Mouse (Mus musculus) gastrocnemius, postnatal 14 days (tissue): ENCODE data around the gene Dmbt1. TPM values are rescaled to one million over a fixed set of nuclear protein-coding genes. Genes with fewer than 3 reads are reported as not detected.

Experiments
- DNase-seq: peaks from one replicate; pipeline ENCODE4 v3.0.0; 2021; ENCODE audit warnings: mixed read lengths
- intact Hi-C: fragments of 180-260 bp; cut with DNase I; formaldehyde crosslinking; loops from one replicate; pipeline ENCODE4 v1.15.1; 2025; ENCODE audit warnings: low total_unique reads
- total RNA-seq, 2 experiments: library from RNA; stranded (reverse); gene quantifications; 2 replicates each; pipeline ENCODE4 v1.2.3; 2021

The Dmbt1 gene
- total RNA-seq, 2 experiments from 2014 or later = not detected

DNA sequence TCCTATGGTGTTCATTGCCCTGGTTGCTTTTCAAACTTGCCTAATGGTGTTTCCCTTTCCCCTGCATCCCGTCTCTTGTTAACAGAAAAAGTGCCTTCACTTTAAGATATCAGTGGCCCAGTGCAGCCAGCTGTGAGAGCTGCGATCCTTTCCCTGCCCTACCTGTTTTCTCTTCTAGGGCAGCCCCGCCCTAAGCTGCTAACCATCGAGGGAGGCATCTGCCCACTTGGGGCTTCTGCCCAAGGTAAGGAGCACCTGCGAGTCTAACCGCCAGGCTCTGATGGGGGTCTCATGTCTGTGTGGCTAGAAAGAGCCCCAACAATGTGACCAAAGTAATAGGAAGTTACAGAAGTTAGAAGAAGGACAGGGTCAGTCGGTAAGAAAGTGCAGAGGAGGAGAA is 130.4 kb downstream of the Dmbt1 start:
- DNase-seq = no peak
- intact Hi-C loops = no loop called here

DNA sequence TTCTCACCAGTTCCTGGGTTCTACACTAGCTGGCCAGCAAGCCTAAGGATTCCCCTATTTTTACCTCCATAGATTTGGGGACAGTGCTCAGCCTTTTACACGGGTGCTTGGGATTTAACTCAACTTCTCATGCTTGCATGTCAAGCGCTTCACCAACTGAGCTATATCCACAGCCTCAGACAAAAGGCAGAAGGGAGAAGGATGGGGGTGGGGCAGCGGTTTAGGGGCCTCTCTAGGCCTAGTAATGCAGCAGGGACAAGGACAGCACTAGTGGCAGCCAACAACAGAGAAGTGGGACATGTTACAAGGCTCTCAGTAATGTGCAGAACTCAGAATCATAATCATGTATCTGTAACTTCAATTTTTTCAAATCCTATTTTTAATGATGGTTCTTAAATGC is 135.9 kb downstream of the Dmbt1 start:
- intact Hi-C loops = no loop called here

DNA sequence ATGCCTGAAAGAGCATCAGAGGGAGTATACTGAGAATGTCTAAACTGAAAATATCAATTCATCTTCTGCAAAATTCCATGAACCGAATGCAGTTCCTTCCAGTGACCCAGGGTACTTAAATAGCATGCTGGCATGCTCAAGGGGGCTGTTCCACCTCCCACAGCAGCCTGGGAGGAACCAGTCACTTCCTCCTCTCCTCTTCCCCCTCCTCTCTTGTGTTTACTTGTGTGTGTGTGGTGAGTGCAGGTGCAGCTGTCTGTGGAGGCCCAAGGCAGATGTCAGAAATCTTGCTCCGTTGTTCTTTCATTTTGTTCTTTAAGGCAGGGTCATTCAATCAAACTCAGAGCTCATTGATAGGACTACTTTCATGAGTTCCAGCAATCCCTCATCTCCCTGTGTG is 137.2 kb downstream of the Dmbt1 start:
- DNase-seq = no peak
- intact Hi-C loops = no loop called here

More for the DNA sequence above, 135.9 kb downstream of the Dmbt1 start:
- DNase-seq = no peak

Other genes with a start within 250 kb of the Dmbt1 start
- 10 to 100 TPM; 23.8 to 29.4 TPM for gene Plekha1, start 166.3 kb upstream of the Dmbt1 start, total RNA-seq
- gene Htra1, start 95.9 kb upstream of the Dmbt1 start, total RNA-seq = 10 to 100 TPM; 65.3 to 77.2 TPM
- gene 4933402N03Rik, start 114.3 kb downstream of the Dmbt1 start, total RNA-seq = not detected
- not detected for gene 5430419D17Rik, start 142.3 kb downstream of the Dmbt1 start, total RNA-seq